ENCODE assay signal across 9 mouse cellular contexts in the genomic region with DNA sequence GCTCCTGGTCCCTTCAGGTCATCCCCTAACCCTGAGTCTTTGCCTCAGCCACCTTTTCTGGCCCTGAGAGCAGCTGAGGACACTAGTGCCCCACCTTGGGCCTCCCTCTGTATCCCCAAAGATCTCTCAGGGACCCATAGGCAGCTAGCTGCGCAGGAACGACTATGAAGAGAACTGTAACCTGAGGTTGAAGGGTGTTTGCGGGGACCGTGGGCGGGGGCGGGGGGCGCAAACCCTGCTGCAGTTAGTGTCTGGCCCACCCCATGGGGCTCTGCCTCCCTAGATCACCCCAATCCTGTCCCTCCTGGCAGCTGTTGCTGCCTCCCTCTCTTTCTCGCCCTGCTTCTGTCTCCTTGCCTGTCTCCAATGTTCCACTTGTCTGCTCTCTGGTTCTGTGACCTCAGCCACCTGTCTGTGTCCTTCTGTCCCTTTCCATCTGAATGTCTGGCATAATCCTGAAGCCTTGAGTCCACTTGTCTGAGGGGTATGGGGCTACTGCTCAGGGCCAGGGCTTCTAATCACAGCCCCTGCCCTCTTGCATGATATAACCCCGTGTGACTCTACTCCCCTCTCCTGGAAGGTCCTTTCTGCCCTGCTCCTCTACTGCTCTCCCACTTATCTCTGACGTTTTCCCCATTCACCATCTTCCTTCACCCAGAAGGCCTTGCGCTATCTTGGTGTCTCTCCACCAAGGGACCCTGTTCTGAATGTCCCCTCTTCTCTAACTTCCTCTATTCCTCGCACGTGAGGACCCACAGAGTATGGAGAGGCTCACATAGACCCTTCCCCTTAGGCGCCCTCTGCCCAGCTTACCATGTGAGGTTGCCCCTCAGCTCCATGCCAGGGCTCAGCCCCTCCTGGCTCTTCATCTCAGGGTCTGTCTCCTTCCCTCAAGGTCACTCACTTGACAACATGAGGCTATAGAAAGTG. TPM values are rescaled to one million over a fixed set of nuclear protein-coding genes. Genes with fewer than 3 reads are reported as not detected.
A peak's percentile ranks its signal among the peaks of the same experiment; 100 is the strongest.
DNase-seq lines count a peak whose midpoint lies in the region; ATAC-seq and TF ChIP-seq lines count a peak whose summit lies in the region.
"Had no signal": no experiment of that assay in that cellular context is flagged by ENCODE, and none has a peak within 500 bp of the region (broad histone marks: within the 10 kb centered on the region; RNA-seq: fewer than 3 reads in every experiment).

No protein-coding gene starts in this region.

- no peak for TF ChIP-seq CTCF in intestine, postnatal 0 days (IDR thresholded peaks at IDR 0.05; ENCODE audit: low read depth)

- H3K9ac ChIP-seq in liver, embryonic 11.5 days (ENCODE audit: low read depth, low read length): no peak overlapping the region; the same call in 1 of the 2 replicates
- H3K9ac ChIP-seq in intestine, postnatal 0 days (ENCODE audit: low read depth, low read length): peak overlapping the region; percentile 64
- H3K9ac ChIP-seq in neural tube, embryonic 14.5 days (replicated peaks; ENCODE audit: low read depth, low read length): peak overlapping the region; percentile 85

- ATAC-seq in liver, embryonic 11.5 days (replicated peaks; ENCODE audit: low FRiP score): no peak
- no peak for ATAC-seq in intestine, postnatal 0 days
- ATAC-seq in neural tube, embryonic 14.5 days (ENCODE audit: low read depth): no peak
- no peak for ATAC-seq in monocyte, adult 5-6 weeks (replicated peaks; ENCODE audit: insufficient number of reproducible peaks, low FRiP score, low TSS enrichment, poor library complexity, severe bottlenecking)

- H3K36me3 ChIP-seq in liver, embryonic 11.5 days (ENCODE audit: control insufficient read depth, insufficient read depth, low read length): no peaks in the 10 kb centered on the region
- H3K36me3 ChIP-seq in forebrain, embryonic 10.5 days (replicated peaks): no peaks in the 10 kb centered on the region
- no peaks in the 10 kb centered on the region; the same call in 1 of the 2 replicates for H3K36me3 ChIP-seq in intestine, postnatal 0 days (ENCODE audit: control insufficient read depth, insufficient read depth)
- H3K36me3 ChIP-seq in neural tube, embryonic 14.5 days (ENCODE audit: control insufficient read depth, insufficient read depth, low read length): no peaks in the 10 kb centered on the region

- H3K9me3 ChIP-seq in liver, embryonic 11.5 days (ENCODE audit: control insufficient read depth, low read length): no peaks in the 10 kb centered on the region
- no peaks in the 10 kb centered on the region for H3K9me3 ChIP-seq in forebrain, embryonic 10.5 days
- H3K9me3 ChIP-seq in intestine, postnatal 0 days (ENCODE audit: control insufficient read depth): no peaks in the 10 kb centered on the region
- no peaks in the 10 kb centered on the region for H3K9me3 ChIP-seq in neural tube, embryonic 14.5 days (ENCODE audit: control insufficient read depth, low read length)

- DNase-seq in liver, embryonic 11.5 days (ENCODE audit: low spot score): no peak
- no peak for DNase-seq in liver
- DNase-seq in forebrain, embryonic 10.5 days (ENCODE audit: extremely low spot score, low spot score): no peak
- no peak for DNase-seq in left cerebral cortex, adult 11 months (ENCODE audit: low spot score)
- DNase-seq in layer of hippocampus, adult 18-20 months (ENCODE audit: low spot score in 2 of 2): no peak

- WGBS in liver, embryonic 11.5 days: 36% methylated on average over 14 of the region's 14 CpGs
- 41% methylated on average over 14 of the region's 14 CpGs for WGBS in forebrain, embryonic 10.5 days
- 69% methylated on average over 14 of the region's 14 CpGs for WGBS in intestine, postnatal 0 days
- 43% methylated on average over 14 of the region's 14 CpGs for WGBS in neural tube, embryonic 14.5 days

- no peak overlapping the region for H3K27ac ChIP-seq in liver, embryonic 11.5 days (ENCODE audit: low read depth, low read length)
- H3K27ac ChIP-seq in forebrain, embryonic 10.5 days: peak overlapping the region; percentile 76; the same call in 1 of the 2 replicates
- no peak overlapping the region for H3K27ac ChIP-seq in intestine, postnatal 0 days (ENCODE audit: low read depth, low read length)
- H3K27ac ChIP-seq in neural tube, embryonic 14.5 days (ENCODE audit: low read depth, low read length): no peak overlapping the region
- H3K27ac ChIP-seq: macrophage had no signal

- H3K4me2 ChIP-seq in liver, embryonic 11.5 days: peak overlapping the region; percentile 83
- H3K4me2 ChIP-seq in intestine, postnatal 0 days (replicated peaks; ENCODE audit: low read depth): peak overlapping the region; percentile 96
- peak overlapping the region; percentile 83 for H3K4me2 ChIP-seq in neural tube, embryonic 14.5 days (ENCODE audit: low read depth, low read length)

- peaks cover 39% of the 10 kb centered on the region for H3K27me3 ChIP-seq in liver, embryonic 11.5 days (replicated peaks; ENCODE audit: control insufficient read depth, insufficient read depth, low read length)
- H3K27me3 ChIP-seq in forebrain, embryonic 10.5 days (ENCODE audit: poor library complexity, severe bottlenecking): peaks cover 65% of the 10 kb centered on the region
- H3K27me3 ChIP-seq in intestine, postnatal 0 days (replicated peaks; ENCODE audit: control insufficient read depth, insufficient read depth, low read length): 0 out of 2 replicates have a peak, but pooled peaks cover 3% of the 10 kb centered on the region
- H3K27me3 ChIP-seq in neural tube, embryonic 14.5 days (ENCODE audit: control insufficient read depth, insufficient read depth, low read length): no peaks in the 10 kb centered on the region

- peaks cover 47% of the 10 kb centered on the region for H3K4me1 ChIP-seq in liver, embryonic 11.5 days (replicated peaks; ENCODE audit: control insufficient read depth, insufficient read depth, low read length)
- peaks cover 37% of the 10 kb centered on the region for H3K4me1 ChIP-seq in forebrain, embryonic 10.5 days
- H3K4me1 ChIP-seq in intestine, postnatal 0 days (replicated peaks; ENCODE audit: control insufficient read depth, insufficient read depth, low read length): peaks cover 4% of the 10 kb centered on the region; the same call in 1 of the 2 replicates
- H3K4me1 ChIP-seq in neural tube, embryonic 14.5 days (ENCODE audit: control insufficient read depth, insufficient read depth, low read length): peaks cover 9% of the 10 kb centered on the region; the same call in 1 of the 2 replicates

- peak overlapping the region; percentile 59 for H3K4me3 ChIP-seq in liver, embryonic 11.5 days (ENCODE audit: low read depth, low read length)
- peak overlapping the region; percentile 65 for H3K4me3 ChIP-seq in forebrain, embryonic 10.5 days
- peak overlapping the region; percentile 57 for H3K4me3 ChIP-seq in intestine, postnatal 0 days (ENCODE audit: low read depth, low read length)
- H3K4me3 ChIP-seq in neural tube, embryonic 14.5 days (ENCODE audit: low read depth, low read length): peak overlapping the region; percentile 62

RNA-seq across cellular contexts. Expression of a gene that starts 0.9 kb away (rescaled TPM):
- 1.8 and 2.0 TPM in 2 replicates for polyA plus RNA-seq in liver, embryonic 11.5 days (2014; fragmentation: Nextera tagmentation; extraction: Ambion mirVana)
- 0.56 and 0.93 TPM in 2 replicates for polyA plus RNA-seq in forebrain, embryonic 10.5 days (2016; fragmentation: Nextera tagmentation; extraction: Ambion mirVana)
- 14.5 and 15.4 TPM in 2 replicates for polyA plus RNA-seq in intestine, postnatal 0 days (2015; fragmentation: Nextera tagmentation; extraction: Ambion mirVana)
- 27.4 and 32.4 TPM in 2 replicates for polyA plus RNA-seq in neural tube, embryonic 14.5 days (2014; fragmentation: Nextera tagmentation; extraction: Ambion mirVana)
- total RNA-seq in monocyte, adult 5-6 weeks (2017): 0.32 TPM in 1 of 3 replicates, not detected in the others
- total RNA-seq in layer of hippocampus, adult 18-20 months (2021): 10 to 100 TPM; 75.5 to 84.2 TPM
- polyA plus RNA-seq: macrophage had no signal

RNA-seq across cellular contexts. Expression of a gene that starts 15.8 kb away (rescaled TPM):
- polyA plus RNA-seq in liver, embryonic 11.5 days (2014; fragmentation: Nextera tagmentation; extraction: Ambion mirVana): 3.1 and 4.4 TPM in 2 replicates
- polyA plus RNA-seq in forebrain, embryonic 10.5 days (2016; fragmentation: Nextera tagmentation; extraction: Ambion mirVana): 0.18 and 0.43 TPM in 2 replicates
- 3.9 and 4.6 TPM in 2 replicates for polyA plus RNA-seq in intestine, postnatal 0 days (2015; fragmentation: Nextera tagmentation; extraction: Ambion mirVana)
- 41.5 and 56.4 TPM in 2 replicates for polyA plus RNA-seq in neural tube, embryonic 14.5 days (2014; fragmentation: Nextera tagmentation; extraction: Ambion mirVana)
- not detected in 3 replicates for total RNA-seq in monocyte, adult 5-6 weeks (2017)
- total RNA-seq in layer of hippocampus, adult 18-20 months (2021): 1,000 to 10,000 TPM; 2,309 to 2,704 TPM
- polyA plus RNA-seq: macrophage had no signal

RNA-seq across cellular contexts. Expression of a gene that starts 32.3 kb away (rescaled TPM):
- 2.3 and 3.3 TPM in 2 replicates for polyA plus RNA-seq in liver, embryonic 11.5 days (2014; fragmentation: Nextera tagmentation; extraction: Ambion mirVana)
- 3.3 and 4.6 TPM in 2 replicates for polyA plus RNA-seq in forebrain, embryonic 10.5 days (2016; fragmentation: Nextera tagmentation; extraction: Ambion mirVana)
- polyA plus RNA-seq in intestine, postnatal 0 days (2015; fragmentation: Nextera tagmentation; extraction: Ambion mirVana): 363 and 366 TPM in 2 replicates
- 0.32 TPM in 1 of 2 replicates, not detected in the other for polyA plus RNA-seq in neural tube, embryonic 14.5 days (2014; fragmentation: Nextera tagmentation; extraction: Ambion mirVana)
- total RNA-seq in monocyte, adult 5-6 weeks (2017): not detected in 3 replicates
- not detected for total RNA-seq in layer of hippocampus, adult 18-20 months (2021)
- polyA plus RNA-seq: macrophage had no signal

RNA-seq across cellular contexts. Expression of a gene that starts 51.9 kb away (rescaled TPM):
- 17.2 and 18.9 TPM in 2 replicates for polyA plus RNA-seq in liver, embryonic 11.5 days (2014; fragmentation: Nextera tagmentation; extraction: Ambion mirVana)
- 29.4 and 29.7 TPM in 2 replicates for polyA plus RNA-seq in forebrain, embryonic 10.5 days (2016; fragmentation: Nextera tagmentation; extraction: Ambion mirVana)
- polyA plus RNA-seq in intestine, postnatal 0 days (2015; fragmentation: Nextera tagmentation; extraction: Ambion mirVana): 6.9 and 7.7 TPM in 2 replicates
- 18.3 and 19.8 TPM in 2 replicates for polyA plus RNA-seq in neural tube, embryonic 14.5 days (2014; fragmentation: Nextera tagmentation; extraction: Ambion mirVana)
- 24.0 to 32.0 TPM (median 30.6 TPM) in 3 replicates for total RNA-seq in monocyte, adult 5-6 weeks (2017)
- total RNA-seq in layer of hippocampus, adult 18-20 months (2021): 10 to 100 TPM; 32.6 to 35.4 TPM

RNA-seq across cellular contexts. Expression of a gene that starts 51.9 kb away (rescaled TPM):
- 129 TPM in 2 replicates for polyA plus RNA-seq in liver, embryonic 11.5 days (2014; fragmentation: Nextera tagmentation; extraction: Ambion mirVana)
- polyA plus RNA-seq in forebrain, embryonic 10.5 days (2016; fragmentation: Nextera tagmentation; extraction: Ambion mirVana): 109 and 120 TPM in 2 replicates
- 35.6 and 41.8 TPM in 2 replicates for polyA plus RNA-seq in intestine, postnatal 0 days (2015; fragmentation: Nextera tagmentation; extraction: Ambion mirVana)
- 130 and 134 TPM in 2 replicates for polyA plus RNA-seq in neural tube, embryonic 14.5 days (2014; fragmentation: Nextera tagmentation; extraction: Ambion mirVana)
- total RNA-seq in monocyte, adult 5-6 weeks (2017): 30.1 to 41.8 TPM (median 33.8 TPM) in 3 replicates
- 10 to 100 TPM; 78.5 to 81.1 TPM for total RNA-seq in layer of hippocampus, adult 18-20 months (2021)

Comparison
In these comparisons a context has a peak if more than half of its experiments do, and no peak if none do; other contexts are left out.
1. RNA of a gene that starts 32.3 kb away (polyA plus RNA-seq): 363 to 366 TPM in intestine, postnatal 0 days; 3.3 to 4.6 TPM in forebrain, embryonic 10.5 days, 2.3 to 3.3 TPM in liver, embryonic 11.5 days and 0.32 TPM in neural tube, embryonic 14.5 days; every median in the first group is over 10 times any median in the second.
2. Peak in every context shown above with its lines, with median percentiles within 50 percentile points of each other: H3K4me2 ChIP-seq and H3K4me3 ChIP-seq.